Mouse (Mus musculus): ENCODE results near the gene Ackr2. TPM values are rescaled to one million over a fixed set of nuclear protein-coding genes. Genes with fewer than 3 reads are reported as not detected.

Gene Ackr2
- polyA plus RNA-seq (2016; fragmentation: Nextera tagmentation; extraction: Ambion mirVana), result 0.31 TPM in 1 of 2 replicates, not detected in the other

DNA sequence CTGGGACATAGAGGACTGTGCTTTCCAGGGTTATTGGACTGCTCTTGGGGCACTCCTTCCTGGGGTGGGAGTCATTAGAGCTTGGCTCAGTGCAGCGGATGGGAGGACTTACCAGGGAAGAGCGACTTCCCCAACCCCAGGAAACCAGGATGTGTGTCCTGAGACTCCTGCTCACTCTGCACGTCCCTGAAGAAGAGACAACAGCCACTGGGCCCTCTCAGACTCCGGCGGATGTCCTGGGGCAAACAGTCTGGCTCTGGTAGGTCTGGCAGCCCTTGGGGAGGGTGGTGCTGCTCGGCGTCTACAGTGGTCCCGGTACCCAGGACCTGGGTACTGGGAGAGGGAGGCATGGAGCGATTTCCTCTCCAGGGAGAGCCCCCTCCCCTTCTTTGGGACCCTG, at the start of gene Ackr2:
TSS of gene Ackr2 (plus strand) at position 111 of the 400 bp plus-strand sequence.
- WGBS, result 82% methylated on average over 9 of the region's 9 CpGs
- no peaks in the 10 kb centered on the region for H3K27me3 ChIP-seq (ENCODE audit: insufficient read depth, poor library complexity, severe bottlenecking)
- no peak for DNase-seq (ENCODE audit: low spot score)
- peaks cover 23% of the 10 kb centered on the region for H3K4me1 ChIP-seq
- no peak within 1 kb of the TSS for H3K27ac ChIP-seq
- H3K4me3 ChIP-seq, result no peak within 1 kb of the TSS
- H3K36me3 ChIP-seq, result no peaks in the 10 kb centered on the region
- no peaks in the 10 kb centered on the region for H3K9me3 ChIP-seq

DNA sequence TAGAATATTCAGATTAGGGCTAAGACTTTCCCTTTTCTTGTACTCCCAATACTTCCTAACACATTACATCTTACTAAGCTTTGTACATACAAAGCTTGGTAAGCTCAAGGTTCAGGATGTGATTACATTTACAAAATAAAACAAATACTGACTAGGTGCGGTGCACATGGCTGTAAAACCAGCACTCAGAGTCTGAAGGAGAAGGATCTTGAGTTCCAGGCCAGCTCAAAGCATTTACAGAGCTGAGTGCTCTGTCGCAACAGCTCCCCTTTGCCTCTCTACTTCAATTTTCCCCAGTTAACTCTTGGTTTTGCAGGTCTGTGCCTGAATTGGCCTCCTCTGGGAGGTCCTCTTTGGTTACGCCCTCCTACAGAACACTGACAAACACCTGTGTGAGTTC, 43.9 kb upstream of the Ackr2 start:
- H3K36me3 ChIP-seq, result peaks cover 35% of the 10 kb centered on the region
- H3K4me1 ChIP-seq, result peaks cover 8% of the 10 kb centered on the region; the same call in 1 of the 2 replicates
- H3K4me3 ChIP-seq, result no peak overlapping the region
- DNase-seq (ENCODE audit: low spot score), result no peak
- H3K27ac ChIP-seq, result no peak overlapping the region
- H3K9me3 ChIP-seq, result no peaks in the 10 kb centered on the region
- WGBS, result 96% methylated on average over 3 of the region's 3 CpGs
- H3K27me3 ChIP-seq (ENCODE audit: insufficient read depth, poor library complexity, severe bottlenecking), result no peaks in the 10 kb centered on the region

DNA sequence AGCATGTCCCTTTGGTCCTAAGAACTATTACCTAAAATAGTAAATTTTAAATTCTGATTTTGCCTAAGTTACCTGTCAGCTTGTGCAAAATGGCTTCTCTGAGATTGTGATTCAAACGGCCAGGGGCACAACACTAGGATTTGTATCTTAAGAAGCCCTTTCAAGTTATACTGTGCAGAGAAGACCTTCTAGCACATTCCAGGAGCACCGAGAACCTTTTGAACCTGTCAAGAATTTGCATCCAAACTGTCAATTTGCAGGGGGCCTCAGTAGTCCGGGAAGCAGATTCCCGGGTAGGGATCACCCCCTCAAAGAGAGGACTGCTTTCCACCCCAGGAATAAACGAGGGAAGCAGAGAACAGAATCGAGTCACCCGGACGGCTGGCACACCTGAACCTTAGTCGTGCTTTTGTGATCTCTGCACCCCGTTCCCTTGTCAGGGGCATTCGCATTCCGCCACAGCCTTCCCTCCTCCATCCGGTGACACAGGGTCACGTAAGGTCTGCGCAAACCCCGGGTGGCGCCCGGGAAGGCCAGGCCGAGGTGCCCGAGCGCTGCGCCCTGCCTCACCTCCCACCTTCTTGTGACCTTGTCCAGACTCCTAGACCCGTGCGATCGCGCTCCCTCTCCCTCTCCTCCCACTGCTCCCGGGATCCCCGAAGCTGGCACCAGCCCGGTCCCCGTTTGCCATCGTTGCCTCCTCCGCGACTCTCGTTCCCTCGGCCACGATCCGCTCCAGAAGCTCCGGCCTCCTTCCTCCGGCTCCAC, 41.3 kb upstream of the Ackr2 start:
- Histone ChIP-seq H3K9me3 (no peaks in the 10 kb centered on the region), H3K36me3 (peaks cover 11% of the 10 kb centered on the region), H3K4me1 (peaks cover 8% of the 10 kb centered on the region; the same call in 1 of the 2 replicates), H3K27me3 (ENCODE audit: insufficient read depth, poor library complexity, severe bottlenecking) (no peaks in the 10 kb centered on the region), H3K4me3 (peak overlapping the region; percentile 94), H3K27ac (peak overlapping the region; percentile 99)
- WGBS, result 2% methylated on average over 39 of the region's 39 CpGs
- peak; percentile 70 for DNase-seq (ENCODE audit: low spot score)

DNA sequence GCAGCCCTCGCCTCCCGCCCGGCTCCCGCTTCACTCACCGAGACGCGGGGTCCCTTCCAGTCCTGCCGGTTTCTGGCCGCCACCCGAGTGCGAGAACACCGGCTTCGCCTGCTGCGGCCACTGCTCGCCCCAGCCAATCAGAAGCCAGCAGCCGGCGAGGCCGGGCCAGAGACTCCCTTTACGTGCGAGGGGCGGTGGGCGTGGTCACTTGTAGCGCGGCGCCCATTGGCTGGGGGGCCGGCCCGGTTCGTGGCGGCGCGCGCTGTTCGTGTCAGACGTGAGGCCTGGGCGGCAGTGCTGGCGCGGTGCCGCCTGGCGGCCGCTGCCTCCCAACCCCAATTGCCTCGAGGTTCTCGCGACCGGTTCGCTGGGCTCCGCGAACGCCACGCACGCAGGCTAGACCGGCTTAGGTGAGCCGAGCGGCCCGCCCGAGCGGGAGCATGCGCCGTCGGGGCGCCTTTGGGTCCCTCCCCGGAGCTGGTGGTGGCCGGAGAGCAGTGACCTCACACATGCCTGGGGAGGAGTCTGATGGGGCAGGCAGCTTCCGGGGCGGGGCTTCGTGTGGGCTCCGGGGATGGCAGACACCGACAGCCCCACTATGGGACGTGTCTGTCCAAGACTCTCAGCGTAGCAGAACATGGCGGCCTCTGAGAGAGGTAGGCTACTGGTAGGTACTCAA, 40.5 kb upstream of the Ackr2 start:
- Histone ChIP-seq H3K36me3 (peaks cover 6% of the 10 kb centered on the region; the same call in 1 of the 2 replicates), H3K4me3 (peak overlapping the region; percentile 94), H3K27ac (peak overlapping the region; percentile 99), H3K4me1 (peaks cover 8% of the 10 kb centered on the region; the same call in 1 of the 2 replicates), H3K9me3 (no peaks in the 10 kb centered on the region), H3K27me3 (ENCODE audit: insufficient read depth, poor library complexity, severe bottlenecking) (no peaks in the 10 kb centered on the region)
- WGBS, result under 1% methylated on average over 70 of the region's 70 CpGs
- DNase-seq (ENCODE audit: low spot score), result peak; percentile 98

DNA sequence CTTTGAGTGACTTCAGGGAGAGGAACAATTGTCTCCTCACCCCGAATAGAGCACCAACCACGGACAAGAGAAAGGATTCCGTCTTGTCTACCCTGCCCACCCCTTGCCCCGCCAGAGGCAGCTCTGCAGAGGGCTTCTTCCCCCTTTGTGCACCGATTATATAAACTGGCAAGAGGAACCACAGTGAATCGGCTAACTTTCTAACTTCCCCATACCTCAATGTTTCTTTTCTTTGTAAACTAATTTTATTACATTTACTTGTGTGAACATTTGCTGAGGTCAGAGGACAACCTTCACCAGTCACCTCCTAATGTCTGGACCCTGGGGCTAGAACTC, 40.0 kb upstream of the Ackr2 start, which contains the start of gene Higd1a:
TSS of gene Higd1a (minus strand) at position 210 of the 336 bp plus-strand sequence.
- H3K27me3 ChIP-seq (ENCODE audit: insufficient read depth, poor library complexity, severe bottlenecking), result no peaks in the 10 kb centered on the region
- 14% methylated on average over 6 of the region's 6 CpGs for WGBS
- peak within 1 kb of the TSS; percentile 94 for H3K4me3 ChIP-seq
- peaks cover 8% of the 10 kb centered on the region; the same call in 1 of the 2 replicates for H3K4me1 ChIP-seq
- H3K27ac ChIP-seq, result peak within 1 kb of the TSS; percentile 99
- DNase-seq (ENCODE audit: low spot score), result peak; percentile 74
- H3K36me3 ChIP-seq, result peaks cover 6% of the 10 kb centered on the region; the same call in 1 of the 2 replicates
- H3K9me3 ChIP-seq, result no peaks in the 10 kb centered on the region

DNA sequence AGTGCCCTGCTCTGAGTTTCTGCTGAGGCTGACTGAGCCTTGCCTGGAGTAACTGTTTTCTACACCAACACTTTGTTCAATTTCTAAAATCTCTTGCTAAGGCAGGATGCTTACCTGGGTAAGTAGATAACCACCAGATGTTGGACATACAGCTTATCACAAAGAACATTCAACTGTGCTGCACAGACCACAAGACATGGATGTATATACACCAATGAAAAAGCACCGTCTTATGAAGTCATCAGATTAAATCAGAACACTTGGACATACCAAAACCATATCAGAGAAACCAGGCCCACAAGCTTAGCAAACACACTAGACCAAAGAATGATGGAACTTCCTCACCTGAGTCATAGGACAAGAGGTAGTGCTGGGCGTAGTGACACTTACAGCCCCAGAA, 38.8 kb upstream of the Ackr2 start:
- Histone ChIP-seq H3K36me3 (no peaks in the 10 kb centered on the region), H3K4me3 (no peak overlapping the region), H3K9me3 (no peaks in the 10 kb centered on the region), H3K27ac (no peak overlapping the region), H3K4me1 (peaks cover 8% of the 10 kb centered on the region; the same call in 1 of the 2 replicates), H3K27me3 (ENCODE audit: insufficient read depth, poor library complexity, severe bottlenecking) (no peaks in the 10 kb centered on the region)
- no peak for DNase-seq (ENCODE audit: low spot score)
- 93% methylated on average over 2 of the region's 2 CpGs for WGBS

DNA sequence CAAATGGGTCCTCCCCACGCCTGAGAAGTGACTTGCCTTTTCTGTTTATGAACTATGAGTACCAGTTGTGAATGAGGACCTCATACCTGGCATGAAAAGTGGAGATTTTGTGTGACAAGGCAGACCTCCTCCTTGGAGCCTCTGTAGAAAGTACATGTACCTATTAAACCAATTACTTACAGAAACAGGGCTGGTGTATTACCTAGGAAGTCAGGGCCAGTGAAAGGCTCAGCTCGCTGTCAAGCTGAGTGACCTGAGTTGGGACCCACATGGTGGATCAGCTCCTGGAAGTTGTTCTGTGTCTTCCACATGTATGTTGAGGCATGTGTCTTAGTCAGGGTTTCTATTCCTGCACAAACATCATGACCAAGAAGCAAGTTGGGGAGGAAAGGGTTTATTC, 37.2 kb upstream of the Ackr2 start:
- WGBS, result 80% methylated on average over 2 of the region's 2 CpGs
- Histone ChIP-seq H3K4me1 (peaks cover 13% of the 10 kb centered on the region; the same call in 1 of the 2 replicates), H3K27ac (no peak overlapping the region), H3K27me3 (ENCODE audit: insufficient read depth, poor library complexity, severe bottlenecking) (no peaks in the 10 kb centered on the region), H3K9me3 (no peaks in the 10 kb centered on the region), H3K36me3 (no peaks in the 10 kb centered on the region), H3K4me3 (no peak overlapping the region)
- no peak for DNase-seq (ENCODE audit: low spot score)

DNA sequence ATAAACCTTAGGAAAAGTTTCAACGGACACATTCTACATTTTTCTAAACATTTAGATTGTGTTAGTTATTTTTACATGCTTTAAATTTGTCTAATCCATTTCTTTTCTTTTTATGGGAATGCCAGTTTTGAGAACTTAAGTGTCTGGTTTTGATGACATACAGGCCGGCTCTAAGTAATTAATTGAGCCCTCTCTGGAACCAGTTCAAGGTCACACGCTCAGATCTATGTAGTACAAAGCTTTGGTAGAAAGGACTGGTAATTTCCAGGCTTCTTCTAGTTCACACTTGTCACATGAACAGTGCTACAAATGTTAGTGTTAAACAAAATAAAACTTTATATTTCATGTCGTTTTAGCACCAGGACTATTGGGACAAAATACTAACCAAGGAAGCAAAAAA, 33.3 kb upstream of the Ackr2 start:
- no peak for DNase-seq (ENCODE audit: low spot score)
- H3K4me3 ChIP-seq, result no peak overlapping the region
- no peaks in the 10 kb centered on the region for H3K27me3 ChIP-seq (ENCODE audit: insufficient read depth, poor library complexity, severe bottlenecking)
- 0 out of 2 replicates have a peak, but pooled peaks cover 6% of the 10 kb centered on the region for H3K4me1 ChIP-seq
- H3K36me3 ChIP-seq, result no peaks in the 10 kb centered on the region
- no peak overlapping the region for H3K27ac ChIP-seq
- no peaks in the 10 kb centered on the region for H3K9me3 ChIP-seq
- WGBS, result 68% methylated on average over 4 of the region's 4 CpGs

DNA sequence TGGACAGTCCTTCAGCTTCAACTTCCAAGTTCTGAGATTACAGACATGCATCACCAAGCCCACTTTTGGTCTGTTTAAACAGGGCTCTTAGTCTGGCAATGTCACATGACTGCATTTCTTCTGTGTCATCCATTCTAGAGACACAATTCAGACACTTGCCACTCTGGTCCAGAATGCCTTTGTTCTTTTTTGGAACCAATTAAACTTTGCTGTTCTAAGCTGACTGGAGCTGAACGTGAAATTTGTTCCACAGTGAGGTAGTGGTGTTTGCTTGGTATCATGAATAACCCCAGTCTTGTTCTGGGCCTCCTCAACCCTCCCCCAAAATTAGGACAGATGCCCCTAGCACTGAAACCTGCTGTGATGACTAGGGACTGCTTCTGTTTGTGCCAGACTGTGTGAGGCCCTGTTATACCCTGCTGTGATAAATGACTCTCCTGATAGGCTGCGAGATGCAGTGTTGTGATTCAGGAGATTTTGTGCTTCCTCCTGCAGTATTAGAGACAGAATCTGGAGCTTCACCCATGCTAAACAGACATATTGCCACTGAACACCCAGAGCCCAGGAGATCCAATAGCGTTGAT, 32.6 kb upstream of the Ackr2 start:
- no peak overlapping the region for H3K27ac ChIP-seq
- no peaks in the 10 kb centered on the region for H3K27me3 ChIP-seq (ENCODE audit: insufficient read depth, poor library complexity, severe bottlenecking)
- H3K9me3 ChIP-seq, result no peaks in the 10 kb centered on the region
- 0 out of 2 replicates have a peak, but pooled peaks cover 6% of the 10 kb centered on the region for H3K4me1 ChIP-seq
- 51% methylated on average over 3 of the region's 3 CpGs for WGBS
- DNase-seq (ENCODE audit: low spot score), result peak; percentile 43
- H3K36me3 ChIP-seq, result no peaks in the 10 kb centered on the region
- no peak overlapping the region for H3K4me3 ChIP-seq

DNA sequence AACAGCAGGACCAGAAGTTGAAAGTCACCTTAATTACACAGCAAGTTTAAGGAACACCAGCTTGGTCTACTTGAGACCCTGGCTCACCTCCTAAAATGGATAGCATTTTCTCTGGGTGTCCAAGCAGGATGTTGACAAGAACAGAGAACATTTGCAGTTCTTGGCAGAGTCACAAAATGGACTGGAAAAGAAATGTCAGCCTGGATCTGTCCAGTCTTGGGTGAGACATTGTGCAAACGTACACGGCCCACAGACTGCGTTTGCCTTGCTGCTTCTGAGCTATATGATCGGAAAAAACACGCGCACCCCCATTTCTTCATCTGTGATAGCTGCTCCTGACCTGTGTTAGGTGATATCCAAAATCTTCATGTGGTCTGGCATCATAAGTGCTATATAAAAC, 30.5 kb upstream of the Ackr2 start:
- no peak overlapping the region for H3K4me3 ChIP-seq
- no peak overlapping the region for H3K27ac ChIP-seq
- 91% methylated on average over 6 of the region's 6 CpGs for WGBS
- no peaks in the 10 kb centered on the region for H3K36me3 ChIP-seq
- peak; percentile 58 for DNase-seq (ENCODE audit: low spot score)
- no peaks in the 10 kb centered on the region for H3K9me3 ChIP-seq
- H3K27me3 ChIP-seq (ENCODE audit: insufficient read depth, poor library complexity, severe bottlenecking), result no peaks in the 10 kb centered on the region
- 0 out of 2 replicates have a peak, but pooled peaks cover 6% of the 10 kb centered on the region for H3K4me1 ChIP-seq

DNA sequence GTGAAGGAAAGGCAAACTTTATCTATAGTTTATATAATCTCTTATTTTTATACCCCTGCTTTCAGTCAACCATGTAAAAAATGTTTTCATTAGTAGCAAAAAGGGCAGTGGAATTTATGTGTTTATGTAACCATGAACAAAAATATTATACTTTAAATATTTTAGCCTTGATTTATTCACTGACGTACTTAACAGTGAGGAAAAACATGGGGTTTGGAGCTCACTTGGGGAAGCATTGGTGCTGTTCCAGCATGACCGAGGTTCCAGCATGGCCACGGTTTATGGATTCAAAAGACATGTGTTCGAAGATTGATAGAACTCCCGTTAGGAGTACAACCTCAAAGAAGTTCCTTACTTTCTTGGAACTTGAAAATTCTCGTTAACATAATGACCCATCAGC, 29.9 kb upstream of the Ackr2 start:
- H3K4me1 ChIP-seq, result 0 out of 2 replicates have a peak, but pooled peaks cover 6% of the 10 kb centered on the region
- 84% methylated on average over 6 of the region's 6 CpGs for WGBS
- H3K36me3 ChIP-seq, result no peaks in the 10 kb centered on the region
- no peak overlapping the region for H3K4me3 ChIP-seq
- no peak for DNase-seq (ENCODE audit: low spot score)
- H3K27ac ChIP-seq, result no peak overlapping the region
- no peaks in the 10 kb centered on the region for H3K9me3 ChIP-seq
- no peaks in the 10 kb centered on the region for H3K27me3 ChIP-seq (ENCODE audit: insufficient read depth, poor library complexity, severe bottlenecking)

DNA sequence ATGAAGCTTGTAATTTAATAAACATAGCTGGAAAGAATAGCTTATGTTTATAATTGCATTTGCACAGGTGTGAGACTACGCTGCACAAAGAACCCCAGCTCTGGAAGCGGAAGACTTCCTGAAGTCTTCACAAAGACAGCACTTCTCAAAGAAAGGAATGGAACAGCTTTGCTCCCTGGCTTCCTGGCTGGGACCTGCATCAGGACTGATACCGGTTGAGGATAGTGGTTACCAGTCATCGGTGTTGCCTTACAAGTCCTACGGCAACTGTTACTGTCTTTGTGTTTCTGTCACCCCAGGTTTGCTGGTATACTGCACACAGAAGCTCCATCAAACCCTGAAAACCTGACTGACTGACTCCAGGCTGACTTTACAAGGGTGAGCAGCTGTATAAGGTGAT, 28.7 kb upstream of the Ackr2 start:
- H3K4me1 ChIP-seq, result 0 out of 2 replicates have a peak, but pooled peaks cover 6% of the 10 kb centered on the region
- peak; percentile 62 for DNase-seq (ENCODE audit: low spot score)
- no peaks in the 10 kb centered on the region for H3K27me3 ChIP-seq (ENCODE audit: insufficient read depth, poor library complexity, severe bottlenecking)
- no peaks in the 10 kb centered on the region for H3K36me3 ChIP-seq
- WGBS, result 82% methylated on average over 5 of the region's 5 CpGs
- no peak overlapping the region for H3K27ac ChIP-seq
- no peak overlapping the region for H3K4me3 ChIP-seq
- no peaks in the 10 kb centered on the region for H3K9me3 ChIP-seq
